Mouse (Mus musculus): Measurements from ENCODE around the gene Siglecg. TPM values are rescaled to one million over a fixed set of nuclear protein-coding genes. Genes with fewer than 3 reads are reported as not detected.
"Not testable (repeated sequence)": the region's sequence is repeated elsewhere in the genome, so short reads cannot be mapped to it uniquely, and the experiment has no call there.

The Siglecg gene
- total RNA-seq (2015) (13.9 and 14.7 TPM in 2 replicates), total RNA-seq (2017) (11.1 and 12.3 TPM in 2 replicates)

GRCm38 (mm10) chr7:43408131-43408553, at the start of gene Siglecg:
Gene Siglecg (plus strand): TSS chr7:43408204.
- peak; percentile 90 for ATAC-seq (ENCODE audit: poor library complexity, severe bottlenecking)

GRCm38 (mm10) chr7:43358556-43358955, 49.4 kb upstream of the Siglecg start:
- no peak for ATAC-seq (ENCODE audit: poor library complexity, severe bottlenecking)

GRCm38 (mm10) chr7:43361442-43361841, 46.6 kb upstream of the Siglecg start:
- ATAC-seq (ENCODE audit: poor library complexity, severe bottlenecking) = peak; percentile 57; the same call in 1 of the 2 replicates

GRCm38 (mm10) chr7:43362021-43362420, 46.0 kb upstream of the Siglecg start:
- no peak for ATAC-seq (ENCODE audit: poor library complexity, severe bottlenecking)

GRCm38 (mm10) chr7:43378226-43378625, 29.8 kb upstream of the Siglecg start:
- peak; percentile 93 for ATAC-seq (ENCODE audit: poor library complexity, severe bottlenecking)

- ATAC-seq (ENCODE audit: poor library complexity, severe bottlenecking) = peak; percentile 91
These were observed 15.5 kb upstream of the Siglecg start for GRCm38 (mm10) chr7:43392349-43393121.

- no peak for ATAC-seq (ENCODE audit: poor library complexity, severe bottlenecking)
These were observed 8.5 kb upstream of the Siglecg start for GRCm38 (mm10) chr7:43399501-43399900.

GRCm38 (mm10) chr7:43402718-43403117, 5.3 kb upstream of the Siglecg start:
- ATAC-seq (ENCODE audit: poor library complexity, severe bottlenecking) = no peak

- peak; percentile 51; the same call in 1 of the 2 replicates for ATAC-seq (ENCODE audit: poor library complexity, severe bottlenecking)
These were observed 431 bp upstream of the Siglecg start for GRCm38 (mm10) chr7:43407573-43407972.

- ATAC-seq (ENCODE audit: poor library complexity, severe bottlenecking) = no peak
These were observed 1.1 kb downstream of the Siglecg start for GRCm38 (mm10) chr7:43409084-43409483.

GRCm38 (mm10) chr7:43411724-43412123, 3.7 kb downstream of the Siglecg start:
- ATAC-seq (ENCODE audit: poor library complexity, severe bottlenecking) = not testable (repeated sequence)

- no peak for ATAC-seq (ENCODE audit: poor library complexity, severe bottlenecking)
These were observed 9.3 kb downstream of the Siglecg start for GRCm38 (mm10) chr7:43417298-43417697.

- peak; percentile 99 for ATAC-seq (ENCODE audit: poor library complexity, severe bottlenecking)
These were observed 15.1 kb downstream of the Siglecg start for GRCm38 (mm10) chr7:43422995-43423617.

- ATAC-seq (ENCODE audit: poor library complexity, severe bottlenecking) = no peak
These were observed 16.1 kb downstream of the Siglecg start for GRCm38 (mm10) chr7:43423991-43424625.

GRCm38 (mm10) chr7:43427406-43427805, 19.4 kb downstream of the Siglecg start, which contains the start of gene Lim2:
Gene Lim2 (plus strand): TSS chr7:43427670.
- ATAC-seq (ENCODE audit: poor library complexity, severe bottlenecking) = no peak

- no peak for ATAC-seq (ENCODE audit: poor library complexity, severe bottlenecking)
These were observed 21.5 kb downstream of the Siglecg start for GRCm38 (mm10) chr7:43429500-43429899.

- ATAC-seq (ENCODE audit: poor library complexity, severe bottlenecking) = no peak
These were observed 24.9 kb downstream of the Siglecg start for GRCm38 (mm10) chr7:43432891-43433290.

- 0 out of 2 replicates have a peak, but pooled peaks have one; percentile 3 for ATAC-seq (ENCODE audit: poor library complexity, severe bottlenecking)
These were observed 26.7 kb downstream of the Siglecg start for GRCm38 (mm10) chr7:43434676-43435075.

- ATAC-seq (ENCODE audit: poor library complexity, severe bottlenecking) = peak; percentile 43
These were observed 28.6 kb downstream of the Siglecg start, which contains the start of gene Nkg7 for GRCm38 (mm10) chr7:43436341-43437255. Gene Nkg7 (plus strand): TSS chr7:43437073.

- peak; percentile 21 for ATAC-seq (ENCODE audit: poor library complexity, severe bottlenecking)
These were observed 30.6 kb downstream of the Siglecg start for GRCm38 (mm10) chr7:43438611-43439010.
